Mouse (Mus musculus): ENCODE measurements at regions not wholly inside any gene's neighbourhood (a gene's known extent, or its start where the extent isn't known, plus 50 kb on each side); places are given as distances from the start of the nearest gene placed in this dataset.

DNA sequence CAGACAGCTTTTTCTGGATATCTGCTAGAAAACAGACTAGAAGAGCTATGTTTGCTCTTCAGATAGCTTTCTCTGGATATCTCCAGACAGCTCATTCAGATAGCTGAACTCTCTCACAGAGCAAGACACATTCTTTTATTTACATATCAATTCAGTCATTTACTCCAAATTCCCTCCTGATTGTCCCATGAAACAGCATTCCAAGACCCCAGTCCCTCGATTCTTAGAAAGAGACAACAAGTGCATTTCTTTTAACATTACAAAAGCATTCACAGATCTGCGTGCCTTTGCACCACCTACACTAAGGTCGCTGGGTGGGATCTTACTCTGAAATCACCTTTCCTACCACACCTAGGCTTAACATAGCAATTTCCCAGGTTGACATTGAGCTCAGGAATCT is 1039.5 kb upstream of the Ddx18 start:
- Histone ChIP-seq H3K4me3 (ENCODE audit: insufficient read depth, low read depth, low read length) (no peak overlapping the region), H3K79me2 (ENCODE audit: control insufficient read depth, insufficient read depth, low read length) (no peaks in the 10 kb centered on the region), H3K36me3 (ENCODE audit: control insufficient read depth, insufficient read depth, low read length) (no peaks in the 10 kb centered on the region), H3K27ac (replicated peaks; ENCODE audit: insufficient read depth, low read depth, low read length) (no peak overlapping the region), H3K9ac (ENCODE audit: low read depth, low read length) (no peak overlapping the region), H3K4me1 (ENCODE audit: control insufficient read depth, insufficient read depth, low read length) (no peaks in the 10 kb centered on the region), H3K27me3 (ENCODE audit: control insufficient read depth, insufficient read depth, low read length) (no peaks in the 10 kb centered on the region)
- no peak for DNase-seq (ENCODE audit: extremely low read depth, low read depth, low spot score)
- TF ChIP-seq CTCF (IDR thresholded peaks at IDR 0.05; ENCODE audit: low read depth, low read length) (no peak), POLR2A (IDR thresholded peaks at IDR 0.05; ENCODE audit: extremely low read depth, insufficient read depth, low read length) (no peak)
- WGBS: 48% methylated on average over 3 of the region's 3 CpGs

DNA sequence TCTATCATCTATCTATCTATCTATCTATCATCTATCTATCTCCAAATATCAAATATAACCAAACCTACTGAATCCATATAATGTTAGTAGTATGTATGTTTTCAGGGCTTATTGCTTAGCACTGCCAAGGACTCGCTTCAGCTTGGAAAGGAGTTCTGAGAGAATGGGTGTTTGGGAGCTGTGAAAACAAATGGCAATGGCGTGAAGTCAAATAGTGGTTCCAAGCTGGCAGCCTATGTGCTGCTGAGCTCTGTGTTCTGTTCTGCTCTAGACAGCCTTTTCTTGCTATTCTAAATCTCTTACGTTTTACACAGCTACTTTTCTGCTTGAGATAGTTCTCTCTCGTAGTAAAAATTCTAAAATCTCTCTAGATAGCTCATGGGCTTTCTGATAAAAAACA is 1008.2 kb upstream of the Ddx18 start:
- no peaks in the 10 kb centered on the region for H3K36me3 ChIP-seq (ENCODE audit: control insufficient read depth, insufficient read depth, low read length)
- TF ChIP-seq POLR2A (IDR thresholded peaks at IDR 0.05; ENCODE audit: extremely low read depth, insufficient read depth, low read length) (no peak), CTCF (IDR thresholded peaks at IDR 0.05; ENCODE audit: low read depth, low read length) (no peak)
- H3K27me3 ChIP-seq (ENCODE audit: control insufficient read depth, insufficient read depth, low read length): no peaks in the 10 kb centered on the region
- 60% methylated on average over 4 of the region's 4 CpGs for WGBS
- H3K9ac ChIP-seq (ENCODE audit: low read depth, low read length): no peak overlapping the region
- H3K79me2 ChIP-seq (ENCODE audit: control insufficient read depth, insufficient read depth, low read length): no peaks in the 10 kb centered on the region
- H3K27ac ChIP-seq (replicated peaks; ENCODE audit: insufficient read depth, low read depth, low read length): no peak overlapping the region
- H3K4me3 ChIP-seq (ENCODE audit: insufficient read depth, low read depth, low read length): no peak overlapping the region
- no peak for DNase-seq (ENCODE audit: extremely low read depth, low read depth, low spot score)
- H3K4me1 ChIP-seq (ENCODE audit: control insufficient read depth, insufficient read depth, low read length): no peaks in the 10 kb centered on the region

DNA sequence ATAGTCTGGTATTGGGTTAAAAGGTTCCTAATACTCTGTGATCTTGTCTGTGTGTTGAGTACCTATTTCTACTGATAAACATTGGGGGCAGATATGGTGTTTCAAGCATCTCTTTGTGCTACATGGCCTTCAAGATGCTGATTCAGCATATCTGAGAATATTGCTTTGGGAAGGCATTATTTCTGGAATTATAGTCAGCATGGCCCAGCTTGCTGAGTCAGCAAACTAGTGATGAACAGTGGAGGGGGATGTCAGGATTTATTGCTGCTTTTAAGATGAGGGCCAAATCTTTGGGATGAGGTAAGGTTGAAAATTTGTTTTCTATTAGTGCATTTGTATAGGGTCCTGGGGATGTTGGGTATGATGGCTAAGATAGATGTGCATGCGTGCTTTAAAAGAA is 983.8 kb upstream of the Ddx18 start:
- DNase-seq (ENCODE audit: extremely low read depth, low read depth, low spot score): no peak
- no peaks in the 10 kb centered on the region for H3K79me2 ChIP-seq (ENCODE audit: control insufficient read depth, insufficient read depth, low read length)

DNA sequence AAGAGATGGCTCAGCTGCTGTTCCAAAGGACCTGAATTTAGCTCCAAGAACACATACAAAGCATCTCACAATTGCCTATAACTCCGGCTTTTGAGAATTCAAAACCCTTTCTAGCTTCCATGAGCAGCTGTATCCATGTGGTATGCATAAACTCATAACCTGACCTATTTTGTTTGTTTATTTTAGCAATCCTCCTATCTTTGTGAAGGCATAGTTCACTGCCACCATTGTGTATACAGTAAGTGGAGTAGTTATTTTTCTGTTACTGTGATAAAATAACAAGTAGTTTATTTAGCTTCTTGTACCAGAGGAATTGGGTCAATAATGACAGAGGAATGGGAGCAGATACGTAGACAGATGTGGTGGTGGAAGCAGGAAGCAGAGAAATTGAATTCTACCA is 941.8 kb upstream of the Ddx18 start:
- TF ChIP-seq CTCF (IDR thresholded peaks at IDR 0.05; ENCODE audit: low read depth, low read length) (no peak), POLR2A (IDR thresholded peaks at IDR 0.05; ENCODE audit: extremely low read depth, insufficient read depth, low read length) (no peak)
- Histone ChIP-seq H3K36me3 (ENCODE audit: control insufficient read depth, insufficient read depth, low read length) (no peaks in the 10 kb centered on the region), H3K79me2 (ENCODE audit: control insufficient read depth, insufficient read depth, low read length) (no peaks in the 10 kb centered on the region), H3K27ac (replicated peaks; ENCODE audit: insufficient read depth, low read depth, low read length) (no peak overlapping the region), H3K9ac (ENCODE audit: low read depth, low read length) (no peak overlapping the region), H3K4me1 (ENCODE audit: control insufficient read depth, insufficient read depth, low read length) (no peaks in the 10 kb centered on the region), H3K4me3 (ENCODE audit: insufficient read depth, low read depth, low read length) (no peak overlapping the region), H3K27me3 (ENCODE audit: control insufficient read depth, insufficient read depth, low read length) (no peaks in the 10 kb centered on the region)
- no peak for DNase-seq (ENCODE audit: extremely low read depth, low read depth, low spot score)
- 62% methylated on average over 2 of the region's 2 CpGs for WGBS

More for the DNA sequence above, 983.8 kb upstream of the Ddx18 start:
- Histone ChIP-seq H3K9ac (ENCODE audit: low read depth, low read length) (no peak overlapping the region), H3K4me1 (ENCODE audit: control insufficient read depth, insufficient read depth, low read length) (no peaks in the 10 kb centered on the region), H3K4me3 (ENCODE audit: insufficient read depth, low read depth, low read length) (no peak overlapping the region), H3K27me3 (ENCODE audit: control insufficient read depth, insufficient read depth, low read length) (no peaks in the 10 kb centered on the region), H3K36me3 (ENCODE audit: control insufficient read depth, insufficient read depth, low read length) (no peaks in the 10 kb centered on the region), H3K27ac (replicated peaks; ENCODE audit: insufficient read depth, low read depth, low read length) (no peak overlapping the region)
- WGBS: 96% methylated on average over 1 of the region's 1 CpGs
- TF ChIP-seq CTCF (IDR thresholded peaks at IDR 0.05; ENCODE audit: low read depth, low read length) (no peak), POLR2A (IDR thresholded peaks at IDR 0.05; ENCODE audit: extremely low read depth, insufficient read depth, low read length) (no peak)

DNA sequence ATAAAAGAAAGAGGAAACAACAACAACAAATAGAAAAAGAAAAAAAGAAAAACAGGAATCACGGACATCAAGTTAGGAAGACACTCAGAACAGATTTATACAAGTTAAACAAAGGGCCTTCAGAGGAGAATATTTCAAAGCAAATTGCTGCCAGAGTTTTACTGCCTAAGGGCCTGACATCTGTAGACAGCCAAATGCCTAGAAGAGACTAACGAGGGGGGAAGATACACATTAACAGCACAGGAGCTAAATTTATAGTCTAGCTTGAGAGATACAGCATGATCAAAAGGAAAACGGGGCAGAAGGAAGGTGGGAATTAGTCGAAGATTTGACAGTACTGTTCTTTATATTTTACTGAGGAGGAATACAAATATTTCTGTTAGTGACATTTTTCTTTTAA is 933.9 kb upstream of the Ddx18 start:
- Histone ChIP-seq H3K9ac (ENCODE audit: low read depth, low read length) (no peak overlapping the region), H3K36me3 (ENCODE audit: control insufficient read depth, insufficient read depth, low read length) (no peaks in the 10 kb centered on the region), H3K27ac (replicated peaks; ENCODE audit: insufficient read depth, low read depth, low read length) (no peak overlapping the region), H3K4me1 (ENCODE audit: control insufficient read depth, insufficient read depth, low read length) (no peaks in the 10 kb centered on the region), H3K4me3 (ENCODE audit: insufficient read depth, low read depth, low read length) (no peak overlapping the region), H3K79me2 (ENCODE audit: control insufficient read depth, insufficient read depth, low read length) (no peaks in the 10 kb centered on the region), H3K27me3 (ENCODE audit: control insufficient read depth, insufficient read depth, low read length) (no peaks in the 10 kb centered on the region)
- 63% methylated on average over 4 of the region's 4 CpGs for WGBS
- TF ChIP-seq POLR2A (IDR thresholded peaks at IDR 0.05; ENCODE audit: extremely low read depth, insufficient read depth, low read length): no peak
- TF ChIP-seq CTCF (IDR thresholded peaks at IDR 0.05; ENCODE audit: low read depth, low read length): no peak
- no peak for DNase-seq (ENCODE audit: extremely low read depth, low read depth, low spot score)

DNA sequence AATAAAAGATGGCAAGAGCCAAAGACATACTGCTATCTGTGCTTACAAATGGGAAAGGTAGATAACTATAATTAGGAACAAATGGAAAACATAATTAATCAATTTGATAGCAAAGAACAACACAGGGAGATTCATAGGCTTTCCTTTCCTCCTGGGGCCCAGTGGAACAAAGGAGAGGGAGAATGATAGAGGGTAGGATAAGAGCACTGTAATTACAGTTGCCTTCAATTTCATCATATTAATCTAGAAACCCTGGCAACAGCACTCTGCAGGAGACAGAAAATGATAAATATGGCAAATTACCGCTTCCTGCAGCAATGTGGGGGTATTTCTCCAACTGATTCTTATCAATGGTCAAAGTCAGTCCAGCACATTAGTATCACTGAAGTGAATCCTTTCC is 910.2 kb upstream of the Ddx18 start:
- no peaks in the 10 kb centered on the region for H3K36me3 ChIP-seq (ENCODE audit: control insufficient read depth, insufficient read depth, low read length)
- no peak overlapping the region for H3K9ac ChIP-seq (ENCODE audit: low read depth, low read length)
- no peak for DNase-seq (ENCODE audit: extremely low read depth, low read depth, low spot score)
- H3K4me3 ChIP-seq (ENCODE audit: insufficient read depth, low read depth, low read length): no peak overlapping the region
- H3K79me2 ChIP-seq (ENCODE audit: control insufficient read depth, insufficient read depth, low read length): no peaks in the 10 kb centered on the region
- no peaks in the 10 kb centered on the region for H3K4me1 ChIP-seq (ENCODE audit: control insufficient read depth, insufficient read depth, low read length)
- no peak overlapping the region for H3K27ac ChIP-seq (replicated peaks; ENCODE audit: insufficient read depth, low read depth, low read length)
- 61% methylated on average over 1 of the region's 1 CpGs for WGBS
- no peaks in the 10 kb centered on the region for H3K27me3 ChIP-seq (ENCODE audit: control insufficient read depth, insufficient read depth, low read length)
- TF ChIP-seq CTCF (IDR thresholded peaks at IDR 0.05; ENCODE audit: low read depth, low read length) (no peak), POLR2A (IDR thresholded peaks at IDR 0.05; ENCODE audit: extremely low read depth, insufficient read depth, low read length) (no peak)

Data from liver, adult 2 months (tissue).